Mouse (Mus musculus): ENCODE measurements at regions not wholly inside any gene's neighbourhood (a gene's known extent, or its start where the extent isn't known, plus 50 kb on each side); places are given as distances from the start of the nearest gene placed in this dataset.
A peak's percentile ranks its signal among the peaks of the same experiment; 100 is the strongest.
"Not testable (repeated sequence)": the region's sequence is repeated elsewhere in the genome, so short reads cannot be mapped to it uniquely, and the experiment has no call there.

- DNase-seq: no peak
These were observed 271.2 kb upstream of the Arrdc3 start for GRCm38 (mm10) chr13:80611937-80612336.

GRCm38 (mm10) chr13:80613167-80613883, 269.9 kb upstream of the Arrdc3 start:
- no peak for DNase-seq

GRCm38 (mm10) chr13:80613884-80614247, 269.3 kb upstream of the Arrdc3 start:
- no peak for DNase-seq

GRCm38 (mm10) chr13:80614971-80615370, 268.2 kb upstream of the Arrdc3 start:
- no peak for DNase-seq

DNA sequence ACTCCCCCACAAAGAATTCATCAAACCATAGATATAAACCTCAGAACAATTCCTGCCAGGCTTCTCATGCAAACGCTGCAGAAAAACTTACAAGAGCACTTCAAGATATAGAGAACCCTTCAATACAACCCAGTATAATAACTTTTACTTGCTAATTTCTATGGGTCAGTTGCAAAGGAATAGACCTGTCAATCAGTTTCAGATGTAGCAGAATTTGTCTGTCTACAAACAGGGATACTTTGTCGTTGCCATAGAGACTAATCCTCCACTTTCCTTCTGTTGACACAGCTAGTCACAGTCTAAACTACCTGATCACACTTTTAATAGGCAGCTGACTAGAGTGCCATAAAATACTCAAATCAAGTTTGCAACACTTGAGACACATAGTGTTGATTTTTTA, 260.2 kb upstream of the Arrdc3 start:
- no peak for DNase-seq

DNA sequence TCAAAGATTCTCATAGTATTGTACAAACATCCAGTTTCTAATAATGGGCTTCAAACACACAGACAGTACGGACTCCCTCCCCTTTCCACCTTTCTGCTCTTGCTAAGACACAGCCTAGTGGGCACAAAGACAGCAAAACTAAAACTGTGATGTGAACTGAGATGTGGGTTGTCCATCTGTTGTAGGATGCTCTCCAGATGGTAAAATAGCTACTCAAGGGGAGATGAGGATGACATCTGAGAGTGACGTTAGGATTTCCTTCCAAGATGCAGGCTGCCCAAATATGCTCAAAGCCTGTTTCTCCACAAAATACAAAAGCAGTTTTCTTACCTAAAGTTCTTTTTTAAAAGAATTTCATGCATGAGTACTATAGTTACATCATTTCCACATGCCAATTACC, 241.8 kb upstream of the Arrdc3 start:
- DNase-seq: no peak

GRCm38 (mm10) chr13:80647578-80647977, 235.6 kb upstream of the Arrdc3 start:
- no peak for DNase-seq

GRCm38 (mm10) chr13:80652967-80653539, 230.1 kb upstream of the Arrdc3 start:
- DNase-seq: no peak

- no peak for DNase-seq
These were observed 216.9 kb upstream of the Arrdc3 start for GRCm38 (mm10) chr13:80666186-80666713.

GRCm38 (mm10) chr13:80689871-80690270, 193.3 kb upstream of the Arrdc3 start:
- no peak for DNase-seq

DNA sequence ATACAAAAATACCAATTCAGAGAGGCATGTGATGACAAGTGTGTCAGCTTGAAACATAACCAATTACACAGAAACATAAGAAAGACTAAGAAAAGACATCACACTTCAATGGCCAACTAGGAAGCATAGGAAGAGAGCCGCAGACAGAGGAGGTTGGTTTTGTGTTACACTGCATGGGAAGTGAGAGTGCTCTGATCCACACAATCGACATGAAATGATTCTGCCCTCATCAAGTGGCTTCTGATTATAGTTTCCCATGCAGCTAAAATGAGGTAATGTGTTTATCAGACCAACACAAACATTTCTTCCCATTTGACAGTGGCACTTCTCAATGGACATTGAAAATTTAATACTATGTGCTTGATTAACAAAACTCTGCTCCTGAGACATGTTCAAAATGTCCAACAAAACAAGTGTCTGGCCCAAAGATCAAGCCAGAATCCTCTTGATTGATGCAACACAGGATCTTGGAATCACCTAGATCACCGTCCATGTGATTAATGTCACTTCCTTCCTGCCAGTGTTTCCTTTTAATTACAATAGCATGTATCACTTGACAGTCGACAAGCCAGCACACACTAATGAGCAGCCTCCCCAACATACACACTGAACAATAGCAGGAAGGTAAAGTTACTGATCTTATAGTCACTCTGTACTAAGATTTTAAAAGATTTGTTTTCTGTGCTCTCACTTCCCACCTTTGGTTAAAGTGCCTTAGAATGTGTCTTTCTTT, 192.4 kb upstream of the Arrdc3 start:
- no peak for DNase-seq

DNA sequence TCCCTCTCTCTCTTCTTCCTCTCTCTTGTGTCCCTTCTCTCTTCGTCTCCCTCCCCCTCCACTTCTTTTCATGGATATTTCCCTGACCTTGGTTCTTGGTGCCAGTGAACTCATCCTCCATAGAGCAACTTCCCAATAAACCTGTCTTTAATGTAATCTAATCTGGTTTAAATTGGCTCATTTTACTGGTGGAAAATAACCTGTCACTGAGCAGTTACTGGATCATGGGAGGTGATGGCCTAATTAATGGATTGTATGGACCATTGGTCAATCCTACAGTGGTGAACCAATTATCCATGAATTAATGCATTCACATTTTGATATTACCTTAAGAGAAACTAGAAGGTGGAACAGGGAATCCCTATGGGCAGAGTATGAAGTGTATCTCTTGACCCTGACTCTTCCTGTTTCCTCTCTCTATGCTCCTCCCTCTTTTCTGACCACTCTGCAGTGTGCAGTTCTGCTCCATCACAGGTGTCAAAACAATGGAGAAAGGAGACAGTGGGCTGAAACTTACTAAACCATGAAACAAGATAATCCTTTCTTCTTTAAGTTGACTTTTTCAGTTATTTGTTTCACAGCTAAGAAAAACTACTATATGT, 187.5 kb upstream of the Arrdc3 start:
- DNase-seq: no peak

GRCm38 (mm10) chr13:80709531-80710306, 173.5 kb upstream of the Arrdc3 start:
- peak in 1 of 2 experiments; percentile 3 for DNase-seq

- no peak for DNase-seq
These were observed 163.9 kb upstream of the Arrdc3 start for GRCm38 (mm10) chr13:80719313-80719712.

- DNase-seq: no peak
These were observed 159.8 kb upstream of the Arrdc3 start for GRCm38 (mm10) chr13:80723215-80724006.

GRCm38 (mm10) chr13:80729202-80729601, 154.0 kb upstream of the Arrdc3 start:
- no peak for DNase-seq

- no peak for DNase-seq
These were observed 137.2 kb upstream of the Arrdc3 start for GRCm38 (mm10) chr13:80745991-80746390.

DNA sequence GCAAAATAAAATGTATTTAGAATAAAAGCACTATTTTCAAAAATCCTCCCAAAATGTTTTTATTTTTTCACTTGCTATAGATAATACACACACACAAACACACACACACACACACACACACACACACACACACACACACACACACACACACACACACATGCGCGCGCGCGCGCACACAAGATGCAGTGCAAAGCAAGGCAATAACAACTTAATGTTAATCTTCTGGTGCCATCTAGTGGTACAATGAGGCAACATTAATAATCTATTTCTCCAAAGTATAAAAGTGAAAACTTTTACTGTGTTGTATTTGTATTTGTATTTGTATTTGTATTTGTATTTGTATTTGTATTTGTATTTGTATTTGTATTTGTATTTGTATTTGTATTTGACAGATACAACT, 136.2 kb upstream of the Arrdc3 start:
- not testable (repeated sequence) for DNase-seq

Data from thymus, postnatal 36 days (tissue).